Mouse (Mus musculus) ES-E14 (cell line): Measurements from ENCODE around the gene Foxd1. TPM values are rescaled to one million over a fixed set of nuclear protein-coding genes. Genes with fewer than 3 reads are reported as not detected.

Source experiments
- DNase-seq: peaks from one replicate; pipeline ENCODE4 v3.0.0-alpha.2; 2013; ENCODE audit warnings: low read depth, low spot score
- H3K27ac ChIP-seq: 2 replicates; pipeline ENCODE4 v1.5.1; 2012; ENCODE audit warnings: low read depth, mild to moderate bottlenecking, low read length, moderate library complexity, mixed read lengths; ENCODE audit not compliant: poor library complexity, insufficient read depth, severe bottlenecking
- H3K36me3 ChIP-seq: 2 replicates; pipeline ENCODE4 v1.6.1; 2012; ENCODE audit warnings: mild to moderate bottlenecking, low read length, moderate library complexity, mixed read lengths; ENCODE audit not compliant: control insufficient read depth, poor library complexity, insufficient read depth, severe bottlenecking
- H3K4me1 ChIP-seq, 2 experiments: fragments of 150-350 bp in 1 of 2; sonication (generic) in 1 of 2; 2 replicates each; pipeline ENCODE4 v1.6.1; 2012; ENCODE audit warnings: low read length in 2 of 2, mild to moderate bottlenecking in 1 of 2, mixed read lengths in 1 of 2; ENCODE audit not compliant: control insufficient read depth in 2 of 2, insufficient read depth in 2 of 2, poor library complexity in 1 of 2
- H3K4me3 ChIP-seq, 2 experiments: fragments of 150-350 bp in 1 of 2; sonication (generic) in 1 of 2; 2 replicates each; pipeline ENCODE4 v1.5.1; 2012; ENCODE audit warnings: low read length in 2 of 2, low read depth in 1 of 2, mild to moderate bottlenecking in 1 of 2, mixed read lengths in 1 of 2; ENCODE audit not compliant: insufficient read depth in 1 of 2, poor library complexity in 1 of 2, severe bottlenecking in 1 of 2
- H3K9ac ChIP-seq: 2 replicates; pipeline ENCODE4 v1.6.1; 2012; ENCODE audit warnings: low read depth, mild to moderate bottlenecking, low read length, mixed read lengths; ENCODE audit not compliant: poor library complexity, insufficient read depth, severe bottlenecking
- H3K9me3 ChIP-seq: fragments of 150-350 bp; sonication (generic); 2 replicates; pipeline ENCODE4 v1.6.1; 2012; ENCODE audit warnings: low read depth, mild to moderate bottlenecking, low read length; ENCODE audit not compliant: control insufficient read depth, insufficient read depth
- CHD2 ChIP-seq: IDR thresholded peaks from 2 replicates; pipeline ENCODE4 v1.6.1; 2014; ENCODE audit warnings: mild to moderate bottlenecking, low read depth, low read length, inconsistent platforms
- HCFC1 ChIP-seq: IDR thresholded peaks from 2 replicates; pipeline ENCODE4 v1.6.1; 2012; ENCODE audit warnings: low read length, inconsistent platforms, borderline replicate concordance; ENCODE audit not compliant: insufficient read depth
- MAFK ChIP-seq: IDR thresholded peaks from 2 replicates; pipeline ENCODE4 v1.6.1; 2014; ENCODE audit warnings: mild to moderate bottlenecking, low read depth, low read length, inconsistent platforms; ENCODE audit not compliant: insufficient read depth
- ZC3H11A ChIP-seq: IDR thresholded peaks from 2 replicates; pipeline ENCODE4 v1.6.1; 2012; ENCODE audit warnings: low read depth, mild to moderate bottlenecking, inconsistent platforms, low read length, borderline replicate concordance
- ZNF384 ChIP-seq: IDR thresholded peaks from 2 replicates; pipeline ENCODE4 v1.6.1; 2012; ENCODE audit warnings: low read depth, low read length, inconsistent platforms
- in situ Hi-C, 2 experiments: fragments of 600-800 bp; cut with MboI; formaldehyde crosslinking; loops; one replicate each; pipeline ENCODE4 v1.15.1; 2025; ENCODE audit warnings: low sequenced_read_pairs in 2 of 2, inconsistent platforms in 1 of 2; ENCODE audit not compliant: unreplicated experiment in 2 of 2
- total RNA-seq: library from RNA; depleted of rRNA; stranded (reverse); fragments of 300-350 nt; gene quantifications from 2 replicates; pipeline ENCODE4 v1.2.3, GENCODE M21; 2012

The Foxd1 gene
- total RNA-seq, 1 experiment: 0.22 TPM

GRCm38 (mm10) chr13:98383911-98384498 is 30.0 kb downstream of the Foxd1 start:
- no peaks in the 10 kb centered on the region for H3K36me3 ChIP-seq
- no peak for DNase-seq
- no peaks in the 10 kb centered on the region for H3K4me1 ChIP-seq
- no peak overlapping the region for H3K9ac ChIP-seq
- H3K4me3 ChIP-seq: no peak overlapping the region
- TF ChIP-seq ZNF384 (no peak), HCFC1 (no peak)
- no peaks in the 10 kb centered on the region for H3K9me3 ChIP-seq
- H3K27ac ChIP-seq: no peak overlapping the region
- in situ Hi-C loops: no loop called here

- TF ChIP-seq ZNF384 (no peak), HCFC1 (no peak), ZC3H11A (no peak), CHD2 (no peak)
- DNase-seq: no peak
- in situ Hi-C loops: no loop called here
Measured at GRCm38 (mm10) chr13:98385877-98386276, 31.8 kb downstream of the Foxd1 start.

GRCm38 (mm10) chr13:98389092-98389491 is 35.0 kb downstream of the Foxd1 start:
- Histone ChIP-seq H3K27ac (no peak overlapping the region), H3K36me3 (no peaks in the 10 kb centered on the region), H3K4me3 (no peak overlapping the region), H3K9me3 (no peaks in the 10 kb centered on the region), H3K9ac (no peak overlapping the region), H3K4me1 (no peaks in the 10 kb centered on the region)
- TF ChIP-seq MAFK (0 out of 2 replicates have a peak, but pooled peaks have one; percentile 24), HCFC1 (no peak), ZNF384 (no peak), CHD2 (no peak), ZC3H11A (no peak)
- DNase-seq: no peak
- in situ Hi-C loops: no loop called here

More at GRCm38 (mm10) chr13:98385877-98386276, 31.8 kb downstream of the Foxd1 start:
- H3K27ac ChIP-seq: no peak overlapping the region
- H3K4me1 ChIP-seq: no peaks in the 10 kb centered on the region
- no peaks in the 10 kb centered on the region for H3K9me3 ChIP-seq
- no peak overlapping the region for H3K4me3 ChIP-seq
- H3K9ac ChIP-seq: no peak overlapping the region
- H3K36me3 ChIP-seq: no peaks in the 10 kb centered on the region

- in situ Hi-C loops: no loop called here
- Histone ChIP-seq H3K4me3 (no peak overlapping the region), H3K27ac (no peak overlapping the region)
Measured at GRCm38 (mm10) chr13:98390363-98390762, 36.3 kb downstream of the Foxd1 start.

More at GRCm38 (mm10) chr13:98390363-98390762, 36.3 kb downstream of the Foxd1 start:
- no peak for DNase-seq
- Histone ChIP-seq H3K36me3 (no peaks in the 10 kb centered on the region), H3K4me1 (no peaks in the 10 kb centered on the region), H3K9ac (no peak overlapping the region), H3K9me3 (no peaks in the 10 kb centered on the region)
- TF ChIP-seq HCFC1: no peak
- TF ChIP-seq CHD2: no peak
- TF ChIP-seq ZNF384: no peak
- TF ChIP-seq MAFK: no peak
- no peak for TF ChIP-seq ZC3H11A
